Mouse (Mus musculus) liver, embryonic 12.5 days (tissue): ENCODE data around the gene Pwp2. TPM values are rescaled to one million over a fixed set of nuclear protein-coding genes. Genes with fewer than 3 reads are reported as not detected.
A peak's percentile ranks its signal among the peaks of the same experiment; 100 is the strongest.

Experiments
- ATAC-seq: fragments of 200-750 bp; cut with Nextera tagmentation; 2 replicates; pipeline ENCODE4 v1.8.0; 2017; ENCODE audit warnings: moderate number of reproducible peaks, mild to moderate bottlenecking, moderate library complexity
- H3K27ac ChIP-seq: fragments of 300-500 bp; sonication (generic); 2 replicates; pipeline ENCODE4 v1.5.1; 2016; ENCODE audit warnings: mild to moderate bottlenecking
- H3K27me3 ChIP-seq: fragments of 300-500 bp; sonication (generic); replicated peaks from 2 replicates; pipeline ENCODE4 v1.6.1; 2016; ENCODE audit warnings: mild to moderate bottlenecking, moderate library complexity
- H3K36me3 ChIP-seq: fragments of 300-500 bp; sonication (generic); 2 replicates; pipeline ENCODE4 v1.6.1; 2016; ENCODE audit warnings: mild to moderate bottlenecking, moderate library complexity
- H3K4me1 ChIP-seq: fragments of 300-500 bp; sonication (generic); 2 replicates; pipeline ENCODE4 v1.6.1; 2016
- H3K4me2 ChIP-seq: fragments of 300-500 bp; sonication (generic); 2 replicates; pipeline ENCODE4 v1.6.1; 2016; ENCODE audit warnings: mild to moderate bottlenecking, moderate library complexity
- H3K4me3 ChIP-seq: fragments of 300-500 bp; sonication (generic); 2 replicates; pipeline ENCODE4 v1.5.1; 2016; ENCODE audit warnings: mild to moderate bottlenecking, moderate library complexity
- H3K9ac ChIP-seq: fragments of 300-500 bp; sonication (generic); 2 replicates; pipeline ENCODE4 v1.6.1; 2016; ENCODE audit warnings: mild to moderate bottlenecking, moderate library complexity
- H3K9me3 ChIP-seq: fragments of 300-500 bp; sonication (generic); replicated peaks from 2 replicates; pipeline ENCODE4 v1.6.1; 2016; ENCODE audit warnings: mild to moderate bottlenecking, moderate library complexity
- WGBS: fragments of 180-500 bp; shearing (Covaris S2); methylation state at CpG from one replicate; pipeline ENCODE4 v1.1.7; 2016; ENCODE audit not compliant: insufficient replicate concordance; 5-methylcytosine and 5-hydroxymethylcytosine counted together
- polyA plus RNA-seq: library from polyadenylated mRNA; unstranded; fragments of >200 nt; fragmentation: Nextera tagmentation; extraction: Ambion mirVana; gene quantifications from 2 replicates; pipeline ENCODE4 v1.2.1, GENCODE M21; 2016

Pwp2 gene
- polyA plus RNA-seq, 1 experiment from 2014 or later: 25.5 TPM

DNA sequence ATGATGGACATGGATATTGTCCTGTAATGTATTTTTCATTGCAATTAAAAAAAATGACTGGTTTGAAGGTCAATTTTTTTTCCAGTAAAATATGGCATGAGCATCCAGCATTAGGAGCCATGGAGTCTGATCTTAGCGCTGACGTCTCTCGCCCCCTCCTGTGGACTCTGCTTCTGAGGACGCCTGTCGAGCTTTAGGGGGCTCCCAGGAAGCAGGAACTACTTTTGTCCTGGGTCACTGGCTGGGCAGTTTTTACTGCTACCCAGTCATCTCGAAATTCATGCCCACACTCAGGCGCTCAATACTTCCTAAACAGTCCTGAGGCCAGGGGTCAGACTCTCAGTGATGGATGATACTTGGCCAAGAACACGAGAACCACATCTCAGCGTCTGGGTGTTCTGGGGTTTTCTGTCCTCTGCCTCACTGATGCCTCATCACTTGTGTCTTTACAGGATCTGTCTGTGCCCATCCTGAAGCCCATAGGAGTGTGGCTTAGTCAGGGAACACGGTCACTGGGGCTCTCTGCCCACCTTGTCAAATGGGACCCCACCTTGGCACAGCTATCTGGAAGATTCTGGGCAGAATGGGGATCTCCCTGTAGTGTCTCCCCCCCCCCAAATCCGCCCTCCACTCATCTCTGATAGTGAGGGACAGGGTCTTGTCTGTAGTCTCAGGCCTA, 45.2 kb downstream of the Pwp2 start:
- ATAC-seq: no peak
- Histone ChIP-seq H3K36me3 (no peaks in the 10 kb centered on the region), H3K4me1 (peaks cover 28% of the 10 kb centered on the region)

DNA sequence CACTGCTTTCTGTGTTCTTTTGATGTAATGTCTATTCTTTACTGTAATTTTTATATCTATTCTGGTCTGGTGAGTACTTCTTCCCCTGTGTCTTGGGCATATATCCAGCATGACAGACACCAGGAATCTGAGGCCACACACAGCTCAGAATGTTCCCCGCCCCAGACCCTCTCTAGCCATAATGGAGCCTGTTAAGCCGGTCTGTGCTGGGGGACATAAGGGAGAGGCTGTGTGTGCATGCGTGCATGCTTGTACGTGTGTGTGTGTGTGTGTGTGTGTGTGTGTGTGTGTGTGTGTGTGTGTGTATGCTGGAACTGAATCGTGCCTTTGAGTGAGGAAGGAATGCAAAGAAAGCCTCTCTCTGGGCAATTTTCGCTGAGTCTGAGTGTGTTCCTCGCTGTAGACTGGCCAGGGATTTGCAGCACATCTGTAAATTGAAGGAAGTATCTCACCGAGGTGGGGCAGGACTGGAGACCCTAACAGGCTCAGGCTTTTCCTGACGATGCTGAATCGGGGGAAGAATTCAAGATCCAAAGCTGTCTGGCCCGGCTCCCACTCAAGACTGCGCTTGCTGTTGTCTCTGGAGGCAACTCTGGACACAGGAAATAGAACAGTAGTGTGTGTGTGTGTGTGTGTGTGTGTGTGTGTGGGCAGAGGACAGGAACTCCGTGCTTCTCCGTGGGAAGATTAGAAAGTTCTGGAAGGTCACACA, 46.0 kb downstream of the Pwp2 start:
- no peak overlapping the region for H3K4me3 ChIP-seq
- H3K4me2 ChIP-seq: no peak overlapping the region
- no peak overlapping the region for H3K9ac ChIP-seq
- H3K36me3 ChIP-seq: no peaks in the 10 kb centered on the region
- WGBS: 47% methylated on average over 14 of the region's 14 CpGs
- no peaks in the 10 kb centered on the region for H3K27me3 ChIP-seq
- H3K9me3 ChIP-seq: no peaks in the 10 kb centered on the region
- H3K27ac ChIP-seq: no peak overlapping the region
- ATAC-seq: no peak
- peaks cover 32% of the 10 kb centered on the region for H3K4me1 ChIP-seq

More for the DNA sequence above, 45.2 kb downstream of the Pwp2 start:
- H3K27ac ChIP-seq: no peak overlapping the region
- no peaks in the 10 kb centered on the region for H3K27me3 ChIP-seq
- no peak overlapping the region for H3K4me3 ChIP-seq
- H3K9me3 ChIP-seq: no peaks in the 10 kb centered on the region
- no peak overlapping the region for H3K4me2 ChIP-seq
- H3K9ac ChIP-seq: no peak overlapping the region
- WGBS: 63% methylated on average over 11 of the region's 11 CpGs

- peaks cover 30% of the 10 kb centered on the region for H3K4me1 ChIP-seq
- WGBS: 62% methylated on average over 3 of the region's 3 CpGs
These were observed 47.8 kb downstream of the Pwp2 start for GRCm38 (mm10) chr10:78137191-78137590.

GRCm38 (mm10) chr10:78135947-78136346, 49.0 kb downstream of the Pwp2 start:
- no peak overlapping the region for H3K4me2 ChIP-seq
- no peak overlapping the region for H3K4me3 ChIP-seq
- H3K4me1 ChIP-seq: peaks cover 30% of the 10 kb centered on the region
- no peaks in the 10 kb centered on the region for H3K27me3 ChIP-seq
- H3K27ac ChIP-seq: 0 out of 2 replicates have a peak overlapping the region, but pooled peaks have one; percentile 15
- no peaks in the 10 kb centered on the region for H3K36me3 ChIP-seq
- H3K9ac ChIP-seq: no peak overlapping the region
- no peak for ATAC-seq
- 64% methylated on average over 5 of the region's 5 CpGs for WGBS
- no peaks in the 10 kb centered on the region for H3K9me3 ChIP-seq

More at GRCm38 (mm10) chr10:78137191-78137590, 47.8 kb downstream of the Pwp2 start:
- Histone ChIP-seq H3K4me3 (no peak overlapping the region), H3K4me2 (no peak overlapping the region), H3K36me3 (no peaks in the 10 kb centered on the region), H3K9me3 (no peaks in the 10 kb centered on the region), H3K27ac (no peak overlapping the region), H3K9ac (no peak overlapping the region), H3K27me3 (no peaks in the 10 kb centered on the region)
- no peak for ATAC-seq

- peaks cover 30% of the 10 kb centered on the region for H3K4me1 ChIP-seq
- H3K9me3 ChIP-seq: no peaks in the 10 kb centered on the region
- ATAC-seq: peak; percentile 60
- H3K4me2 ChIP-seq: peak overlapping the region; percentile 5; the same call in 1 of the 2 replicates
- WGBS: 11% methylated on average over 14 of the region's 14 CpGs
- H3K9ac ChIP-seq: no peak overlapping the region
- no peak overlapping the region for H3K4me3 ChIP-seq
- H3K27ac ChIP-seq: peak overlapping the region; percentile 15
- 0 out of 2 replicates have a peak, but pooled peaks cover under 1% of the 10 kb centered on the region for H3K27me3 ChIP-seq
- no peaks in the 10 kb centered on the region for H3K36me3 ChIP-seq
These were observed 49.8 kb downstream of the Pwp2 start for GRCm38 (mm10) chr10:78134975-78135798.

GRCm38 (mm10) chr10:78134400-78134799, 50.5 kb downstream of the Pwp2 start:
- Histone ChIP-seq H3K4me2 (0 out of 2 replicates have a peak overlapping the region, but pooled peaks have one; percentile 5), H3K27me3 (peaks cover 8% of the 10 kb centered on the region), H3K27ac (peak overlapping the region; percentile 15; the same call in 1 of the 2 replicates), H3K36me3 (no peaks in the 10 kb centered on the region), H3K9me3 (no peaks in the 10 kb centered on the region), H3K9ac (no peak overlapping the region), H3K4me3 (no peak overlapping the region), H3K4me1 (peaks cover 30% of the 10 kb centered on the region)
- WGBS: 22% methylated on average over 4 of the region's 4 CpGs
- ATAC-seq: peak; percentile 4; the same call in 1 of the 2 replicates

DNA sequence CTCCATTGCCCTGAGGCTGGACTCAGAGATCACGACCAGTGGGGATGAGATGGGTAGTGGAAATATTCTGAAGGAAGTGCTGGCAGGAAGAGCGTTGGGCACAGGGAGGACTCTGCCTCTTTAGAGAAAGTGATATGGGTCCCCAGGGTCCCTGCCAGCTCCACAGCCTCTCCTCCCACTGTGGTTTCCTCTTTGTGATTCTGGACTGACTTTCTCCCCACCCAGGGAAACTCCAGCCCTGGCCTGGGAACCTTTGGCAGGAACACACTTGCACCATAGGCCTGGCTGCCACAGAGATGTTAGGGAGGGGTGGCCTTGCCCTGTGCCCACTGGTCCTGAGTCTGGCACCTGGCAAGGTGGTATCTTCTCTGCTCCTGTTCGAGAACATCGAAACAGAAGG, 55.0 kb downstream of the Pwp2 start:
- H3K4me3 ChIP-seq: no peak overlapping the region
- peaks cover 17% of the 10 kb centered on the region for H3K27me3 ChIP-seq
- no peak for ATAC-seq
- H3K27ac ChIP-seq: no peak overlapping the region
- H3K9ac ChIP-seq: no peak overlapping the region
- no peaks in the 10 kb centered on the region for H3K9me3 ChIP-seq
- no peaks in the 10 kb centered on the region for H3K36me3 ChIP-seq
- H3K4me2 ChIP-seq: no peak overlapping the region
- WGBS: 57% methylated on average over 4 of the region's 4 CpGs
- peaks cover 11% of the 10 kb centered on the region for H3K4me1 ChIP-seq

DNA sequence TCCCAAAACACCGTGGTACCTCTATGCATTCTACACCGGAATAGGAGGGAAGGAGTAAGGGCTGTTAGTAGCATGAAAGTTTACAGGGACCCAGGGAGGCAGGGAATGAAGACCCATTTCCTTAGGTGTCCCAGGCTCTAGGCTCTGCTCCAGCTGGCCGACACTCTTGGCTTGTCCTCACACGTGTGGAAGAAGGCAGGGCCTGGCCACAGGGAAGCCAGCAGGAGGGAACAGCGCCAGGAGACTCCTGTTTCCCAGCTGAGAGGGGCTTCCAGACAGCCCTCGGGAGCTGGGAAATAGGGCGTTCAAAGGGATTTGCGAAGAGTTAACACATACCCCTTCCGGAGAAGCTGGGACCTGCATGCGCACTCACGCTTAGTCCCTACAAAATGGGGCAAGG, 55.5 kb downstream of the Pwp2 start:
- Histone ChIP-seq H3K36me3 (no peaks in the 10 kb centered on the region), H3K4me3 (no peak overlapping the region), H3K9me3 (no peaks in the 10 kb centered on the region), H3K9ac (no peak overlapping the region), H3K4me2 (no peak overlapping the region), H3K4me1 (peaks cover 5% of the 10 kb centered on the region), H3K27ac (no peak overlapping the region), H3K27me3 (peaks cover 17% of the 10 kb centered on the region)
- 39% methylated on average over 11 of the region's 11 CpGs for WGBS
- ATAC-seq: no peak

DNA sequence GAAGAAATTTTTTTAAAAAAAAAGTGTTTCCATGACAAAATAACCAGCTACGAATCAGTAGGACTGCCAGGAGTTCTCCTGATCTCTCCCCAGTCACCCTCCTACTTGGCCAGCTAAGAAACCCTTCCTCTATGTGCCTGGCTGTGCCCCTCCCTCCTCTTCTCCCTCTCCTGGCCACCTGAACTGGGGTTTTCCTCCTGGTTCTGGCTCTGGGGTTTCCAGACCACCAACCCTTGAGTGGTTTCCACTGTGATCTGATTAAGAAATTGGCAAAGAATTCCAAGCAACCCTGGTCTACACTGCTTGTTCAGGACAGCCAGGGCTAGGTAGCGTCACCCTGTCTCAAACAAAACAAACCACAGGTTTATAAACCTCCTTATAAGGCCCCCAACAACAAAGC, 56.3 kb downstream of the Pwp2 start:
- H3K4me3 ChIP-seq: no peak overlapping the region
- ATAC-seq: no peak
- H3K27ac ChIP-seq: no peak overlapping the region
- H3K27me3 ChIP-seq: peaks cover 17% of the 10 kb centered on the region
- H3K9ac ChIP-seq: no peak overlapping the region
- no peak overlapping the region for H3K4me2 ChIP-seq
- WGBS: 55% methylated on average over 2 of the region's 2 CpGs
- no peaks in the 10 kb centered on the region for H3K36me3 ChIP-seq
- no peaks in the 10 kb centered on the region for H3K9me3 ChIP-seq
- peaks cover 5% of the 10 kb centered on the region; the same call in 1 of the 2 replicates for H3K4me1 ChIP-seq

GRCm38 (mm10) chr10:78127931-78128330, 57.0 kb downstream of the Pwp2 start:
- ATAC-seq: no peak
- Histone ChIP-seq H3K4me2 (no peak overlapping the region), H3K9me3 (no peaks in the 10 kb centered on the region), H3K36me3 (no peaks in the 10 kb centered on the region), H3K9ac (no peak overlapping the region), H3K4me1 (peaks cover 5% of the 10 kb centered on the region; the same call in 1 of the 2 replicates), H3K4me3 (no peak overlapping the region), H3K27ac (no peak overlapping the region), H3K27me3 (peaks cover 17% of the 10 kb centered on the region)
- WGBS: 50% methylated on average over 1 of the region's 1 CpGs

DNA sequence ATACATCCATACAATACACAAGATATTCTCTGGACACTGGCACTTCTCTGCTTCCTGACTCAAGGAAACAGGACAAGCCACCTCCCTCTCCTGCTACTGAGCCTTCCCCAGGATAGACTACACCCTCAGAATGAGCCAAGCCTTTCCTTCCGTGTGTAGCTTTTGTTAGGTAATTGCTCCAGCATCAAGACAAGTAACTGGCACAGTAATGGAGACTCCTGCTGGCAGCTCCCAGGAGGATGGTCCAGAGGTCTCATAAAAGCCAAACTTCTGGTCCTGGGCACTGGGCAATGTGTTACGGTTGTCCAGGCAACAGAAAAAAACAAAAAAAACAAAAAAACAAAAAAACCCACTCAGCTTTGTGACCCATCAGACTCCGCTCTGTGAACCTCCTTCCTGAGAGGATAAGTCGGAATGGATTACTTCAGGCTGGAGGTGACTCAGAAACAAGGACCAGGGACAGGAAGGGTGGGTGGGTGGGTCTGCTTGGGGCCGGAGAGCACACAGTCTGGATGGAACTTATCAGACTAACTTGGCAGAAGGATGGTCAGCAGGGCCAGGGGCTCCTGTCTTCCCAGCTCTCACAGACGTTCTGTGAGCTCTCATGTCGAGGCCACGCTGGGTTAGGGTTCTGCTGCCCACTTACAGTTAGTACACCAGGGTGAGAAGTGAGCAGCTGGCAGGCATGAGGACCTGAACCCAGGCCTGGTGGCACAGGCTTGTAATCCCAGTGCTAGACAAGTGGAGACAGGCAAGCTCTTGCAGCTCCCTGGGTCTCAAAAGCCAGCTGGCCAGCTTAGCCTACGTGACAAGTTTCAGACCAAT, 57.7 kb downstream of the Pwp2 start:
- ATAC-seq: no peak
- Histone ChIP-seq H3K4me3 (no peak overlapping the region), H3K27ac (no peak overlapping the region)

More for the DNA sequence above, 57.7 kb downstream of the Pwp2 start:
- Histone ChIP-seq H3K36me3 (no peaks in the 10 kb centered on the region), H3K4me1 (peaks cover 5% of the 10 kb centered on the region; the same call in 1 of the 2 replicates), H3K4me2 (no peak overlapping the region), H3K27me3 (peaks cover 17% of the 10 kb centered on the region), H3K9me3 (no peaks in the 10 kb centered on the region), H3K9ac (no peak overlapping the region)
- 56% methylated on average over 9 of the region's 9 CpGs for WGBS
